Mouse (Mus musculus): ENCODE results near the gene Slc1a4. TPM values are rescaled to one million over a fixed set of nuclear protein-coding genes. Genes with fewer than 3 reads are reported as not detected.

Gene Slc1a4
- total RNA-seq, 4 experiments from 2014 or later = 1.2 to 1.8 (median 1.4) TPM

Other genes with a start within 250 kb of the Slc1a4 start
- gene Actr2, start 219.8 kb downstream of the Slc1a4 start, total RNA-seq (2022) = 10 to 100 TPM; 67.5 to 80.3 (median 71.4) TPM
- 100 to 1,000 TPM; 116 to 134 (median 127) TPM for gene Rab1a, start 131.3 kb downstream of the Slc1a4 start, total RNA-seq (2022)
- 10 to 100 TPM; 41.9 to 47.2 (median 43.2) TPM for gene Cep68, start 83.3 kb downstream of the Slc1a4 start, total RNA-seq (2022)
- gene Sertad2, start 210.5 kb upstream of the Slc1a4 start, total RNA-seq (2022) = 10 to 100 TPM; 17.2 to 22.2 (median 20.1) TPM

Measured in heart, adult 8-10 months (tissue).